Comparison of ENCODE assay signal across 15 mouse cellular contexts in the genomic region with DNA sequence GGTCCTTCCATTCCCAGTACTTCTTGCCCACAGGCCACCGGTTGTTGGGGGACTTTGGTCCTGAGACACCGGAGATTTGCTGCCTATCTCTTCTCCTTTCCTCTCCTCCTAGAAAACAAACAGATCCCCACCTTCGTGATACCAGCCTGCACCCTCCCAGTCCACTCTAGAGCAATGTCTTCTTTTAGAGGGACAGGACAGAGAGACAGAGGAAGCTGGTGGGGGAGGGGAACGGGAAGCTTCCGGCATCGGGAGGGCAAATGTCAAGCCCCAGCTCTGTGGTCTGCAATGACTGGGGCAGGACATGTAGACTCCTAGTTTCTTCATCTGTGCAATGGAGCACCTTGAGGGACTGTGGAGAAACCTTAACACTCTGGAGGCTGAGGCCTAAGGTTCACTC. TPM values are rescaled to one million over a fixed set of nuclear protein-coding genes. Genes with fewer than 3 reads are reported as not detected.
DNase-seq lines count a peak whose midpoint lies in the region; TF ChIP-seq lines count a peak whose summit lies in the region.
"Had no signal": no experiment of that assay in that cellular context is flagged by ENCODE, and none has a peak within 500 bp of the region (broad histone marks: within the 10 kb centered on the region; RNA-seq: fewer than 3 reads in every experiment).

No protein-coding gene starts in this region.

- TF ChIP-seq CTCF in cerebellum, adult 2 months (IDR thresholded peaks at IDR 0.05; ENCODE audit: borderline replicate concordance, insufficient read depth, low read depth, low read length): no peak
- no peak for TF ChIP-seq CTCF in gastrocnemius, adult 2 months (IDR thresholded peaks at IDR 0.05)

- 84% methylated on average over 6 of the region's 6 CpGs for WGBS in cerebellum, adult 2 months

- H3K27me3 ChIP-seq in cerebellum, adult 2 months (ENCODE audit: control insufficient read depth, insufficient read depth, low read length): no peaks in the 10 kb centered on the region
- H3K27me3 ChIP-seq: limb, embryonic 15.5 days had no signal

- intact Hi-C loops in gastrocnemius, adult 2 months (cut with DNase I): loop anchor here (5.0 kb wide), 1 partner anchor 237 kb away; no protein-coding TSS in a partner anchor

- no peak for TF ChIP-seq POLR2A in cerebellum, adult 2 months (IDR thresholded peaks at IDR 0.05; ENCODE audit: borderline replicate concordance, insufficient read depth, low read length)

- H3K4me3 ChIP-seq in cerebellum, adult 2 months (replicated peaks; ENCODE audit: insufficient read depth, low read depth, low read length): no peak overlapping the region
- no peak overlapping the region for H3K4me3 ChIP-seq in gastrocnemius, adult 2 months
- H3K4me3 ChIP-seq: erythroblast, embryonic 14.5 days; limb, embryonic 15.5 days; megakaryocyte, embryonic 14.5 days had no signal

- H3K4me1 ChIP-seq in cerebellum, adult 2 months (ENCODE audit: control insufficient read depth, insufficient read depth, low read length): peaks cover 19% of the 10 kb centered on the region

- H3K27ac ChIP-seq in cerebellum, adult 2 months (ENCODE audit: insufficient read depth, low read length): peak overlapping the region; percentile 58; the same call in 1 of the 2 replicates
- H3K27ac ChIP-seq in gastrocnemius, adult 2 months: no peak overlapping the region
- H3K27ac ChIP-seq: hindbrain, postnatal 0 days; limb, embryonic 15.5 days had no signal

- no peak for DNase-seq in cerebellum, adult 2 months
- no peak for DNase-seq in cerebellum, adult 18-20 months
- peak; percentile 67 for DNase-seq in lung, postnatal 10 days
- no peak for DNase-seq in lung, adult 18-20 months
- DNase-seq in lung, postnatal 14 days: peak; percentile 54
- peak; percentile 31 to 46 for DNase-seq in thymus, postnatal 36 days
- no peak for DNase-seq in gastrocnemius, adult 2 months
- no peak for DNase-seq in frontal cortex, postnatal 25 days (ENCODE audit: low spot score in 2 of 2)
- DNase-seq: heart, adult 18-20 months; heart, postnatal 10 days; right cerebral cortex, postnatal 14 days had no signal

RNA-seq across cellular contexts. Expression of a gene that starts 4.4 kb away (rescaled TPM):
- 0.87 and 1.2 TPM in 2 replicates for polyA plus RNA-seq in cerebellum, adult 2 months (2012; rRNA removed)
- not detected for total RNA-seq in gastrocnemius, adult 2 months (2021)
- total RNA-seq: heart, adult 18-20 months; hindbrain, postnatal 0 days had no signal
- polyA plus RNA-seq: erythroblast, embryonic 14.5 days; hindbrain, postnatal 0 days had no signal

RNA-seq across cellular contexts. Expression of a gene that starts 17.3 kb away (rescaled TPM):
- polyA plus RNA-seq in cerebellum, adult 2 months (2012; rRNA removed): 80.8 and 82.5 TPM in 2 replicates
- total RNA-seq in gastrocnemius, adult 2 months (2021): 10 to 100 TPM; 43.1 to 45.7 TPM

RNA-seq across cellular contexts. Expression of a gene that starts 17.3 kb away (rescaled TPM):
- polyA plus RNA-seq in cerebellum, adult 2 months (2012; rRNA removed): 73.2 and 77.3 TPM in 2 replicates
- total RNA-seq in gastrocnemius, adult 2 months (2021): 1 to 10 TPM; 8.5 to 10.0 TPM

RNA-seq across cellular contexts. Expression of a gene that starts 39.8 kb away (rescaled TPM):
- 0.10 TPM in 2 replicates for polyA plus RNA-seq in cerebellum, adult 2 months (2012; rRNA removed)
- under 1 TPM in 1 of 2 experiments, not detected in 1; 0.13 TPM for total RNA-seq in gastrocnemius, adult 2 months (2021)
- total RNA-seq: heart, postnatal 10 days; hindbrain, postnatal 0 days had no signal
- polyA plus RNA-seq: hindbrain, postnatal 0 days had no signal

RNA-seq across cellular contexts. Expression of a gene that starts 39.9 kb away (rescaled TPM):
- polyA plus RNA-seq in cerebellum, adult 2 months (2012; rRNA removed): 25.8 and 28.2 TPM in 2 replicates
- total RNA-seq in gastrocnemius, adult 2 months (2021): 1 to 10 TPM; 1.4 to 2.0 TPM

Comparison
In these comparisons a context has a peak if more than half of its experiments do, and no peak if none do; other contexts are left out.
1. DNase-seq: peak in lung, postnatal 10 days (single experiment), lung, postnatal 14 days (single experiment) and thymus, postnatal 36 days (2 of 2); none in cerebellum, adult 2 months (0 of 2), cerebellum, adult 18-20 months (0 of 2), lung, adult 18-20 months (0 of 2), gastrocnemius, adult 2 months (single experiment) and frontal cortex, postnatal 25 days (0 of 2).